In genomic region chr9:60939858-60940804, GRCm38 (mm10) we compare ENCODE assay signal across 8 mouse cellular contexts.
DNase-seq lines count a peak whose midpoint lies in the region; ATAC-seq and TF ChIP-seq lines count a peak whose summit lies in the region.

No protein-coding gene starts in this region.

- peaks cover 33% of the 10 kb centered on the region for H3K4me1 ChIP-seq in embryonic facial prominence, embryonic 13.5 days
- 0 out of 2 replicates have a peak, but pooled peaks cover 6% of the 10 kb centered on the region for H3K4me1 ChIP-seq in heart, embryonic 15.5 days (replicated peaks)
- no peaks in the 10 kb centered on the region for H3K4me1 ChIP-seq in lung, adult 2 months (ENCODE audit: control insufficient read depth, insufficient read depth, low read length)
- 0 out of 2 replicates have a peak, but pooled peaks cover 2% of the 10 kb centered on the region for H3K4me1 ChIP-seq in thymus, adult 2 months (replicated peaks; ENCODE audit: control insufficient read depth, insufficient read depth, low read length)

- H3K36me3 ChIP-seq in embryonic facial prominence, embryonic 13.5 days = no peaks in the 10 kb centered on the region
- no peaks in the 10 kb centered on the region for H3K36me3 ChIP-seq in heart, embryonic 15.5 days
- no peaks in the 10 kb centered on the region for H3K36me3 ChIP-seq in thymus, adult 2 months (ENCODE audit: control insufficient read depth, insufficient read depth, low read length)

- TF ChIP-seq CTCF in lung, adult 2 months (IDR thresholded peaks at IDR 0.05; ENCODE audit: insufficient read depth, low read length) = peak; percentile 55; the same call in 1 of the 2 replicates
- TF ChIP-seq CTCF in thymus, adult 2 months (IDR thresholded peaks at IDR 0.05; ENCODE audit: borderline replicate concordance, control insufficient read depth, extremely low read depth, insufficient read depth, low read length, poor library complexity) = peak; percentile 88

- H3K9ac ChIP-seq in embryonic facial prominence, embryonic 13.5 days = no peak overlapping the region
- no peak overlapping the region for H3K9ac ChIP-seq in heart, embryonic 15.5 days

- H3K27ac ChIP-seq in embryonic facial prominence, embryonic 13.5 days = peak overlapping the region; percentile 58; the same call in 1 of the 2 replicates
- H3K27ac ChIP-seq in heart, embryonic 15.5 days = no peak overlapping the region
- H3K27ac ChIP-seq in thymus, adult 2 months (ENCODE audit: control insufficient read depth, insufficient read depth, low read length) = no peak overlapping the region

- WGBS in embryonic facial prominence, embryonic 13.5 days = 19% methylated on average over 18 of the region's 18 CpGs
- WGBS in heart, embryonic 15.5 days = 29% methylated on average over 18 of the region's 18 CpGs
- WGBS in lung, adult 2 months = 35% methylated on average over 18 of the region's 18 CpGs
- 62% methylated on average over 18 of the region's 18 CpGs for WGBS in thymus, adult 2 months

- peaks cover 24% of the 10 kb centered on the region for H3K27me3 ChIP-seq in embryonic facial prominence, embryonic 13.5 days
- H3K27me3 ChIP-seq in heart, embryonic 15.5 days = peaks cover 21% of the 10 kb centered on the region; the same call in 1 of the 2 replicates
- H3K27me3 ChIP-seq in thymus, adult 2 months (ENCODE audit: control insufficient read depth, insufficient read depth, low read length) = no peaks in the 10 kb centered on the region

- DNase-seq in 3T3-L1 (ENCODE audit: low read depth, low spot score) = peak; percentile 13
- peak; percentile 91 for DNase-seq in adrenal gland, postnatal 14 days
- peak; percentile 97 to 99 for DNase-seq in kidney, postnatal 4 days
- peak; percentile 65 for DNase-seq in lung, adult 2 months
- DNase-seq in ovary, adult 18-20 months (ENCODE audit: low spot score) = peak; percentile 46
- DNase-seq in thymus, adult 2 months = peak; percentile 83

- H3K4me3 ChIP-seq in embryonic facial prominence, embryonic 13.5 days = no peak overlapping the region
- no peak overlapping the region for H3K4me3 ChIP-seq in heart, embryonic 15.5 days
- H3K4me3 ChIP-seq in lung, adult 2 months (replicated peaks; ENCODE audit: extremely low read depth, low read depth, low read length) = no peak overlapping the region
- no peak overlapping the region for H3K4me3 ChIP-seq in thymus, adult 2 months (ENCODE audit: control insufficient read depth, insufficient read depth, low read length)

- no peaks in the 10 kb centered on the region for H3K9me3 ChIP-seq in embryonic facial prominence, embryonic 13.5 days
- H3K9me3 ChIP-seq in heart, embryonic 15.5 days (replicated peaks) = no peaks in the 10 kb centered on the region

- no peak for TF ChIP-seq POLR2A in lung, adult 2 months (IDR thresholded peaks at IDR 0.05; ENCODE audit: borderline replicate concordance, extremely low read depth, low read depth, low read length)
- no peak for TF ChIP-seq POLR2A in thymus, adult 2 months (IDR thresholded peaks at IDR 0.05; ENCODE audit: control insufficient read depth, extremely low read depth, insufficient read depth, low read length, poor library complexity)

- H3K4me2 ChIP-seq in embryonic facial prominence, embryonic 13.5 days = peak overlapping the region; percentile 44
- no peak overlapping the region for H3K4me2 ChIP-seq in heart, embryonic 15.5 days

- peak; percentile 87 for ATAC-seq in embryonic facial prominence, embryonic 13.5 days (ENCODE audit: insufficient number of reproducible peaks, insufficient read depth, low FRiP score, low TSS enrichment, low read depth)
- ATAC-seq in heart, embryonic 15.5 days (replicated peaks; ENCODE audit: insufficient number of reproducible peaks, insufficient read depth, low FRiP score, low read depth) = peak; percentile 80; the same call in 1 of the 2 replicates

Comparison
In these comparisons a context has a peak if more than half of its experiments do, and no peak if none do; other contexts are left out.
1. DNase-seq: peak in every context shown above with its lines; median percentile 98 in kidney, postnatal 4 days; 91 in adrenal gland, postnatal 14 days; 83 in thymus, adult 2 months; 65 in lung, adult 2 months; 46 in ovary, adult 18-20 months; 13 in 3T3-L1.